Mouse (Mus musculus) myocyte (in vitro differentiated cells): ENCODE results near the gene Lax1. TPM values are rescaled to one million over a fixed set of nuclear protein-coding genes. Genes with fewer than 3 reads are reported as not detected.
"Not testable (repeated sequence)": the region's sequence is repeated elsewhere in the genome, so short reads cannot be mapped to it uniquely, and the experiment has no call there.

ENCODE experiments used
- H3K27me3 ChIP-seq: one replicate; pipeline ENCODE4 v1.6.1; 2011; ENCODE audit not compliant: control insufficient read depth, insufficient read depth, insufficient read length
- H3K36me3 ChIP-seq: one replicate; pipeline ENCODE4 v1.6.1; 2011; ENCODE audit not compliant: control insufficient read depth, insufficient read depth
- H3K4me2 ChIP-seq: one replicate; pipeline ENCODE4 v1.6.1; 2011; ENCODE audit warnings: low read depth, control low read depth
- H3K4me3 ChIP-seq: one replicate; pipeline ENCODE4 v1.5.1; 2011; ENCODE audit warnings: mild to moderate bottlenecking, control low read depth, moderate library complexity
- H3K79me2 ChIP-seq: one replicate; pipeline ENCODE4 v1.6.1; 2011; ENCODE audit not compliant: control insufficient read depth, insufficient read depth
- H3ac ChIP-seq: one replicate; pipeline ENCODE4 v1.6.1; 2011; ENCODE audit not compliant: control insufficient read depth, insufficient read length
- CEBPB ChIP-seq: IDR thresholded peaks from 2 replicates; pipeline ENCODE4 v1.6.1; 2011; ENCODE audit warnings: mild to moderate bottlenecking, moderate library complexity; ENCODE audit not compliant: poor library complexity, insufficient read depth, severe bottlenecking
- E2F4 ChIP-seq: IDR thresholded peaks from one replicate; pipeline ENCODE4 v1.6.1; 2011; ENCODE audit warnings: mild to moderate bottlenecking, control low read depth, moderate library complexity; ENCODE audit not compliant: insufficient read depth
- MAX ChIP-seq: IDR thresholded peaks from one replicate; pipeline ENCODE4 v1.6.1; 2011; ENCODE audit warnings: low read depth, mild to moderate bottlenecking, control low read depth
- MYOD1 ChIP-seq, 3 experiments: IDR thresholded peaks; one replicate each; pipeline ENCODE4 v1.6.1; 2011; ENCODE audit warnings: control low read depth in 2 of 3, low read depth in 2 of 3, mild to moderate bottlenecking in 2 of 3, moderate library complexity in 1 of 3; ENCODE audit not compliant: insufficient read length in 2 of 3, control insufficient read depth in 1 of 3
- MYOG ChIP-seq, 3 experiments: IDR thresholded peaks; one replicate each; pipeline ENCODE4 v1.6.1; 2011; ENCODE audit warnings: control low read depth in 2 of 3, low read depth in 2 of 3, mild to moderate bottlenecking in 2 of 3; ENCODE audit not compliant: insufficient read length in 2 of 3, control insufficient read depth in 1 of 3, insufficient read depth in 1 of 3
- POLR2A ChIP-seq: IDR thresholded peaks from one replicate; pipeline ENCODE4 v1.6.1; 2011; ENCODE audit warnings: low read depth, mild to moderate bottlenecking, control low read depth, moderate library complexity; ENCODE audit not compliant: insufficient read length
- POLR2AphosphoS2 ChIP-seq: IDR thresholded peaks from one replicate; pipeline ENCODE4 v1.6.1; 2011; ENCODE audit warnings: low read depth, control low read depth; ENCODE audit not compliant: insufficient read length
- REST ChIP-seq: IDR thresholded peaks from one replicate; pipeline ENCODE4 v1.6.1; 2011; ENCODE audit warnings: mild to moderate bottlenecking, control low read depth, moderate library complexity; ENCODE audit not compliant: insufficient read depth, insufficient read length
- SRF ChIP-seq: IDR thresholded peaks from one replicate; pipeline ENCODE4 v1.6.1; 2011; ENCODE audit warnings: low read depth; ENCODE audit not compliant: control insufficient read depth, insufficient read length
- TCF12 ChIP-seq: IDR thresholded peaks from one replicate; pipeline ENCODE4 v1.6.1; 2011; ENCODE audit warnings: mild to moderate bottlenecking, control low read depth; ENCODE audit not compliant: poor library complexity, insufficient read depth, severe bottlenecking
- TCF3 ChIP-seq: IDR thresholded peaks from one replicate; pipeline ENCODE4 v1.6.1; 2011; ENCODE audit warnings: low read depth, control low read depth; ENCODE audit not compliant: insufficient read length
- USF1 ChIP-seq: IDR thresholded peaks from one replicate; pipeline ENCODE4 v1.6.1; 2011; ENCODE audit warnings: low read depth, mild to moderate bottlenecking, control low read depth, moderate library complexity
- polyA plus RNA-seq: library from polyadenylated mRNA; unstranded; fragments of >200 nt; fragmentation: generic; extraction: Trizol; gene quantifications from one replicate; pipeline ENCODE4 v1.2.1, GENCODE M21; 2012; ENCODE audit warnings: missing spikeins

Lax1 gene
- polyA plus RNA-seq, 1 experiment: 0.05 TPM

DNA sequence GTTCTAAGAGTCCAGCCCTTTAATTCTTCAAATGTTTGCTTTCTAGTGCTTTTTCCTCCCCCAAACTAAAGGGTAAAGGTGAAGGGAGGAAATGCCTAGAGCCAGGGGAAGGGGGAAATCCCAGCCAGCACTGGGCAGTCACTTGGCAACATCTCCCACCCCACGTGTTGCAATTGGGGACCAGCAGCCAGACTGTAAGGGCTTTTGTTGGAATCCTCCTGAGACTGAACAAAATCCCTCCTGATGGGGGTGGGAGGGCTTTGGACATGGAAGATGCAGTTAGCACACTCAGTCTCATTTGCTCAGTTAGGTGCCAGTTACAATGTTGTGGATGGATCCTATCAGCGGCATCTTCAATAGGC lies 23.1 kb upstream of the Lax1 start:
- no peaks in the 10 kb centered on the region for H3K27me3 ChIP-seq

DNA sequence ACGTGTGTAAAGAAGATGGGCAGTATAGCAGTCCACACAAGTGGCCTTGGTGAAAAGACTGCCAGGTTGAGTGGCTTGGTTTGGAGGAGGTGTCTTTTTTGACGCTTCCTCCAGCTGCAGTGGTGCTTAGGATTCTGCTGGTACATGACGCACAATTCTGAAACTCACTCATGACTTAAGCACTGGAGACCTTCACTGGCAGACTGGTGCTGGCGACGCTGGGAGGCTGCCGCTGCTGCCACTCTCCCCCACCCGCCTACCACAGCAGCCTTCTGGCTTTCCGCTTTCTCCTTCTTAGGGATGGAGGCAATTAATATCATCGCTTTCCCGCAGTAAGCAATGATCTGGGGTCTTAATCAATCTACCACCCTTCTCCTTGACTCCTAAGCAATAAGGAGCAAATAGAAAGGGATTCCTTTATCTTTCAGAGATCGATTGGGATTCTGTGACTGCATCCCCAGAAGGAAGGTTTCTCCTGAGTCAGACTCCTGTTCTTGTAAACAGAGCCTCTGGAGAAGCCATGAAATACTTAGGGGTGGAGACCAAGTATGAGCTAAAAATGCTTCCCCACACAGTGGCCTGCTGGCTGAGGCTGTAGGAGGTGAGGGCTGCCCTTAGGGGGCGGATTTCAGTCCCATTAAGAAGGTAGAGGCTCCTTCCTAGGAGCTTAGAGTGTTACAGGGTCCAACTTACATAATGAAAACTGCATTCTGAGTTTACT lies 22.5 kb upstream of the Lax1 start:
- no peak for TF ChIP-seq MYOD1 (IDR thresholded peaks at IDR 0.05; ENCODE audit: control insufficient read depth in 1 of 3, insufficient read length in 2 of 3, low read depth in 2 of 3)
- no peak for TF ChIP-seq CEBPB
- H3ac ChIP-seq: no peak overlapping the region
- no peaks in the 10 kb centered on the region for H3K27me3 ChIP-seq
- H3K36me3 ChIP-seq: peaks cover 7% of the 10 kb centered on the region
- no peak overlapping the region for H3K4me3 ChIP-seq
- no peak overlapping the region for H3K4me2 ChIP-seq
- no peaks in the 10 kb centered on the region for H3K79me2 ChIP-seq

More for the DNA sequence above, 23.1 kb upstream of the Lax1 start:
- Histone ChIP-seq H3K79me2 (no peaks in the 10 kb centered on the region), H3K36me3 (peaks cover 2% of the 10 kb centered on the region), H3ac (no peak overlapping the region), H3K4me2 (no peak overlapping the region), H3K4me3 (no peak overlapping the region)
- TF ChIP-seq MAX: no peak
- TF ChIP-seq TCF3: no peak
- no peak for TF ChIP-seq POLR2AphosphoS2
- no peak for TF ChIP-seq MYOG (IDR thresholded peaks at IDR 0.05; ENCODE audit: control insufficient read depth in 1 of 3, insufficient read depth in 1 of 3, insufficient read length in 2 of 3, low read depth in 2 of 3)
- no peak for TF ChIP-seq CEBPB
- TF ChIP-seq POLR2A: no peak
- no peak for TF ChIP-seq E2F4
- no peak for TF ChIP-seq USF1
- TF ChIP-seq MYOD1 (IDR thresholded peaks at IDR 0.05; ENCODE audit: control insufficient read depth in 1 of 3, insufficient read length in 2 of 3, low read depth in 2 of 3): no peak
- no peak for TF ChIP-seq REST
- TF ChIP-seq TCF12: no peak
- no peak for TF ChIP-seq SRF

DNA sequence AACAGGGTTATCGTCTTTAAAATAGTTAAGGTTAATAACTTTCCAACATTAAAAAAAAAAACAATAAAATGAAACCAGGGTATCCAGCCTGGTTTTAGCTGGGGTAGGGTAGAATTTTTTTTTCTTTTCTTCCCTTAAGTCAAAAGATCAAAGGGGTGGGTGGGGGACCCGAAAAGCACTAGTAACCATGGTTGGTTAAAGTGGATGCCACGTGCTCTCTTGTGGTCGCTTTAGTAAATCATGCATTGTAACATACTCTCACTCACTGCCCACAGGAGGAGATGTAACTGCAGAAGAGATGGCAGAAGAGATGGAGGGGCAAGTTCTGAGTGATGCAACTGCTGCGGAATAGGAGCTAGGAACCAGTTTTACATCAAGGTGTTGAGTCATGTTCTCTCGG lies 21.5 kb upstream of the Lax1 start:
- H3K36me3 ChIP-seq: peaks cover 9% of the 10 kb centered on the region

DNA sequence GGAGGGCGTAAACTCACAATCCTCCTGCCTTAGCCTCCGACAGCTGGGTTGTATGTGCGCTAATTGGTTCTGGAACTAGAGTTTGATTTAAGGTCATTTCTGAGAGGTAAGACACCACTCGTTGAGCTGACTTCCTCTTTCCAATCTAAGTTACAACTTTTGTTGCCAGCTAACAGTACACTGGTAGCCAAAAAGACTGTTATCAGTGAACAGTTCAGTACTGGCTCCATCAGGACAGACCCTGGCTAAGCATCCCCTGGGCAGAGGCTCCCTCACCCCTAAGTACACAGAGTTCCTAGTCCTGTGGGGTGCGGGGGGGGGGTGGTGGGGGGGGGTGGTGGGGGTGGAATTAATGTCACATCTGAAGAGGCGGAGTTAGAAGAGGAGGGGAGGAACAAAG lies 21.0 kb upstream of the Lax1 start:
- Histone ChIP-seq H3K27me3 (no peaks in the 10 kb centered on the region), H3K4me2 (no peak overlapping the region), H3ac (no peak overlapping the region), H3K36me3 (peaks cover 14% of the 10 kb centered on the region), H3K79me2 (no peaks in the 10 kb centered on the region), H3K4me3 (no peak overlapping the region)
- TF ChIP-seq SRF (no peak), E2F4 (no peak), MYOG (IDR thresholded peaks at IDR 0.05; ENCODE audit: control insufficient read depth in 1 of 3, insufficient read depth in 1 of 3, insufficient read length in 2 of 3, low read depth in 2 of 3) (no peak), MYOD1 (IDR thresholded peaks at IDR 0.05; ENCODE audit: control insufficient read depth in 1 of 3, insufficient read length in 2 of 3, low read depth in 2 of 3) (no peak), TCF3 (no peak), TCF12 (no peak), REST (no peak), POLR2A (no peak), MAX (no peak), USF1 (no peak), POLR2AphosphoS2 (no peak), CEBPB (no peak)

More for the DNA sequence above, 21.5 kb upstream of the Lax1 start:
- Histone ChIP-seq H3K4me3 (no peak overlapping the region), H3K27me3 (no peaks in the 10 kb centered on the region), H3K4me2 (no peak overlapping the region), H3K79me2 (no peaks in the 10 kb centered on the region), H3ac (no peak overlapping the region)
- no peak for TF ChIP-seq USF1
- no peak for TF ChIP-seq E2F4
- TF ChIP-seq POLR2A: no peak
- TF ChIP-seq MAX: no peak
- TF ChIP-seq POLR2AphosphoS2: no peak
- TF ChIP-seq REST: no peak
- no peak for TF ChIP-seq SRF
- TF ChIP-seq TCF12: no peak
- TF ChIP-seq MYOG (IDR thresholded peaks at IDR 0.05; ENCODE audit: control insufficient read depth in 1 of 3, insufficient read depth in 1 of 3, insufficient read length in 2 of 3, low read depth in 2 of 3): no peak
- no peak for TF ChIP-seq MYOD1 (IDR thresholded peaks at IDR 0.05; ENCODE audit: control insufficient read depth in 1 of 3, insufficient read length in 2 of 3, low read depth in 2 of 3)
- TF ChIP-seq TCF3: no peak
- no peak for TF ChIP-seq CEBPB

DNA sequence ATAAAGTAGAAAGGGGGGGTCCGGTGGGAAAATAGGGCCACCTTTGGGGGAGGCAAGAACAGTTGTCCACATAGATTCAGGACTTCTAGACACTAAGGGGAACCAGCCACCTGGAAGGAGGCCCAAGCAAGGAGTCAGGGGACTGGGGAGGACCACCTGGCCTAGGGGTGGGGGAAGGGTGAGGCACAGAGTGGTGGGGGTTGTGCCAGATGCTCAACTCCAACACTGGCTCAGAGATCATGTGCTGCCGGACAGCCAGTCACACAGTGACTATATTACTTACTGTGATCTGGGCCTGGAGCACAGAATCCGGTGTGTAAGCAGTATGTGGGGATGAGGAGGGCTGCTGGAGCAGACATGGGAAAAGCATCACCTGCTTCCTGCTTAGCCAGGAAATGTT lies 19.4 kb upstream of the Lax1 start:
- H3K27me3 ChIP-seq: no peaks in the 10 kb centered on the region
- no peak overlapping the region for H3K4me2 ChIP-seq
- no peak for TF ChIP-seq TCF3
- TF ChIP-seq E2F4: no peak
- no peak for TF ChIP-seq MAX
- TF ChIP-seq USF1: no peak
- TF ChIP-seq MYOD1 (IDR thresholded peaks at IDR 0.05; ENCODE audit: control insufficient read depth in 1 of 3, insufficient read length in 2 of 3, low read depth in 2 of 3): no peak
- no peak for TF ChIP-seq POLR2A
- no peak for TF ChIP-seq MYOG (IDR thresholded peaks at IDR 0.05; ENCODE audit: control insufficient read depth in 1 of 3, insufficient read depth in 1 of 3, insufficient read length in 2 of 3, low read depth in 2 of 3)
- TF ChIP-seq CEBPB: no peak
- TF ChIP-seq SRF: no peak
- TF ChIP-seq TCF12: no peak
- TF ChIP-seq REST: no peak
- TF ChIP-seq POLR2AphosphoS2: no peak
- H3ac ChIP-seq: no peak overlapping the region
- H3K4me3 ChIP-seq: no peak overlapping the region
- H3K79me2 ChIP-seq: no peaks in the 10 kb centered on the region
- peaks cover 22% of the 10 kb centered on the region for H3K36me3 ChIP-seq

GRCm38 (mm10) chr1:133701824-133702223 lies 11.9 kb upstream of the Lax1 start:
- H3ac ChIP-seq, H3K4me2 ChIP-seq, H3K27me3 ChIP-seq: not testable (repeated sequence)

More at GRCm38 (mm10) chr1:133701824-133702223, 11.9 kb upstream of the Lax1 start:
- H3K4me3 ChIP-seq, H3K79me2 ChIP-seq: not testable (repeated sequence)
- H3K36me3 ChIP-seq: peaks cover 22% of the 10 kb centered on the region
